Mouse (Mus musculus) liver, embryonic 11.5 days (tissue): ENCODE results near the gene Tmem35b. TPM values are rescaled to one million over a fixed set of nuclear protein-coding genes. Genes with fewer than 3 reads are reported as not detected.

Source experiments
- ATAC-seq: fragments of 200-750 bp; cut with Nextera tagmentation; replicated peaks from 2 replicates; pipeline ENCODE4 v1.8.0; 2017; ENCODE audit warnings: moderate number of reproducible peaks, mild to moderate bottlenecking, moderate TSS enrichment, moderate library complexity; ENCODE audit not compliant: low FRiP score
- DNase-seq: peaks from one replicate; pipeline ENCODE4 v3.0.0-alpha.2; 2017; ENCODE audit warnings: low spot score
- H3K27ac ChIP-seq: fragments of 300-500 bp; sonication (generic); 2 replicates; pipeline ENCODE4 v1.5.1; 2014; ENCODE audit warnings: mild to moderate bottlenecking, low read depth, low read length, control low read depth
- H3K27me3 ChIP-seq: fragments of 300-500 bp; sonication (generic); replicated peaks from 2 replicates; pipeline ENCODE4 v1.6.1; 2014; ENCODE audit warnings: low read length, mixed read lengths; ENCODE audit not compliant: control insufficient read depth, insufficient read depth
- H3K36me3 ChIP-seq: fragments of 300-500 bp; sonication (generic); 2 replicates; pipeline ENCODE4 v1.6.1; 2014; ENCODE audit warnings: mild to moderate bottlenecking, low read length, moderate library complexity, mixed read lengths; ENCODE audit not compliant: control insufficient read depth, insufficient read depth
- H3K4me1 ChIP-seq: fragments of 300-500 bp; sonication (generic); replicated peaks from 2 replicates; pipeline ENCODE4 v1.6.1; 2014; ENCODE audit warnings: low read length, mixed read lengths; ENCODE audit not compliant: control insufficient read depth, insufficient read depth
- H3K4me2 ChIP-seq: fragments of 300-500 bp; sonication (generic); 2 replicates; pipeline ENCODE4 v1.6.1; 2014; ENCODE audit warnings: mild to moderate bottlenecking, control low read depth, moderate library complexity
- H3K4me3 ChIP-seq: fragments of 300-500 bp; sonication (generic); 2 replicates; pipeline ENCODE4 v1.5.1; 2014; ENCODE audit warnings: low read depth, low read length, control low read depth
- H3K9ac ChIP-seq: fragments of 300-500 bp; sonication (generic); 2 replicates; pipeline ENCODE4 v1.6.1; 2014; ENCODE audit warnings: low read depth, low read length, control low read depth
- H3K9me3 ChIP-seq: fragments of 300-500 bp; sonication (generic); 2 replicates; pipeline ENCODE4 v1.6.1; 2016; ENCODE audit warnings: low read length, inconsistent platforms, mixed read lengths; ENCODE audit not compliant: control insufficient read depth
- WGBS: fragments of 180-500 bp; shearing (Covaris S2); extraction: QIAGEN DNeasy Blood & Tissue Kit; methylation state at CpG from one replicate; pipeline ENCODE4 v1.1.7; 2014; 5-methylcytosine and 5-hydroxymethylcytosine counted together
- polyA plus RNA-seq: library from polyadenylated mRNA; unstranded; fragments of >200 nt; fragmentation: Nextera tagmentation; extraction: Ambion mirVana; gene quantifications from 2 replicates; pipeline ENCODE4 v1.2.1, GENCODE M21; 2014

Gene Tmem35b
- polyA plus RNA-seq, 1 experiment from 2014 or later: 11.7 TPM

DNA sequence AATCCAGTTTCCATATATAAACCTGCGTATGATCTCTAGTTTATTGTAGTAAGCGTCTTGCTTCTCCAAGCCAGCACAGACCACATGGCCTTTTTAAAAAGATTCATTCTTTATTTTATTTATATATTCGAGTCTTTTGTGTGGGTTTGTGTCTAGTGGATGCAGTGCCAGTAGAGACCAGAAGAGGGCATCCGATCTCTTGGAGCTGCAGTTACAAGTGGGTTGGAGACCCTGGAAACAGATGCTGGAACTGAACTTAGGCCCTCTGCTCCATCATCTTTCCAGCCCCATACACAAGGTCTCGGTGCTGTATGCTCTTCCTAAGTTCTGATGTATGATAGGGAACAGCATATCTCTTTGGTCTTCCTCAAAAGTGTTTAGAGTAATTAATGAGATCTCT, 32.3 kb downstream of the Tmem35b start:
- 49% methylated on average over 5 of the region's 5 CpGs for WGBS
- ATAC-seq (no peak), DNase-seq (no peak)
- no peaks in the 10 kb centered on the region for H3K36me3 ChIP-seq
- H3K9me3 ChIP-seq: no peaks in the 10 kb centered on the region
- H3K4me1 ChIP-seq: no peaks in the 10 kb centered on the region
- no peak overlapping the region for H3K9ac ChIP-seq
- H3K4me3 ChIP-seq: no peak overlapping the region
- no peak overlapping the region for H3K4me2 ChIP-seq
- H3K27ac ChIP-seq: no peak overlapping the region
- no peaks in the 10 kb centered on the region for H3K27me3 ChIP-seq

DNA sequence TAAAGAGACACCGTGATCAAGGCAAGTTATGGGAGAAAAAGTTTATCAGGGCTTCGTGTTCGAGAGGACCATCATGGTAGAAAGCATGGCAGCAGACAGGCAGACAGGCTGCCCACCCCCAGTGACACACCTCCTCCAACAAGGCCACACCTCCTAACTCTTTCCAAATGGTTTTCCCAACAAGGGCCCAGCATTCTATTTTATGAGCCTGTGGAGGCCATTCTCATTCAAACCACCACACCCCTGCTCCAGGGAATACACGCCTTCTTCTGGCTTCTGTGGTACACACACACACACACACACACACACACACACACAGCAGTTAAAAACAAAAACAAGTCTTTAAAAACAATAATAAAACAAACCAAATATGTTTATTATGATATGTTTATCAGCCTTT, 34.3 kb downstream of the Tmem35b start:
- DNase-seq: no peak
- no peak overlapping the region for H3K27ac ChIP-seq
- no peaks in the 10 kb centered on the region for H3K9me3 ChIP-seq
- H3K4me2 ChIP-seq: no peak overlapping the region
- H3K36me3 ChIP-seq: no peaks in the 10 kb centered on the region
- WGBS: 79% methylated on average over 4 of the region's 4 CpGs
- no peak overlapping the region for H3K9ac ChIP-seq
- H3K4me3 ChIP-seq: no peak overlapping the region
- no peaks in the 10 kb centered on the region for H3K27me3 ChIP-seq
- no peak for ATAC-seq
- no peaks in the 10 kb centered on the region for H3K4me1 ChIP-seq

DNA sequence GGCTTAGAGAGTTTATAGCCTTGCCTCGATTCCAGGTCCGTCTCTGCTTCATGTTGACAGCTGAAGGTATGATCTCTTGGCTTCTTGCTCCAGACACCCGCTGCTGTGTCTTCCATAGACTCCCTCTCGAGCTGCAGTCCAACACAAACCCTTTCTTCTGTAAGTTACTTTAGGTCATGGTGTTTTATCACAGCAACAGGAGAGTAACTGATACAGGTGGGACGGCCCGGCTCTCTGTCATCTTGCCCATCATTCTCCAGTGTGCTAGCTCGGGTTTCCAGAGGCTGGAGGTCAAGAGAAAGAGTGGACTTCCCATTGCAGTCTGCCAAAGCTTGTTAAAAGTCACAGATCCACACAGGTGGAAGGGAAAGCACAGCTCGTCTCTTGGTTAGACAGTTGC, 40.4 kb downstream of the Tmem35b start:
- 65% methylated on average over 8 of the region's 8 CpGs for WGBS
- no peak for DNase-seq
- Histone ChIP-seq H3K4me2 (no peak overlapping the region), H3K27ac (no peak overlapping the region), H3K9ac (no peak overlapping the region), H3K9me3 (no peaks in the 10 kb centered on the region), H3K4me1 (peaks cover 5% of the 10 kb centered on the region), H3K4me3 (no peak overlapping the region), H3K27me3 (peaks cover 24% of the 10 kb centered on the region), H3K36me3 (no peaks in the 10 kb centered on the region)
- no peak for ATAC-seq

DNA sequence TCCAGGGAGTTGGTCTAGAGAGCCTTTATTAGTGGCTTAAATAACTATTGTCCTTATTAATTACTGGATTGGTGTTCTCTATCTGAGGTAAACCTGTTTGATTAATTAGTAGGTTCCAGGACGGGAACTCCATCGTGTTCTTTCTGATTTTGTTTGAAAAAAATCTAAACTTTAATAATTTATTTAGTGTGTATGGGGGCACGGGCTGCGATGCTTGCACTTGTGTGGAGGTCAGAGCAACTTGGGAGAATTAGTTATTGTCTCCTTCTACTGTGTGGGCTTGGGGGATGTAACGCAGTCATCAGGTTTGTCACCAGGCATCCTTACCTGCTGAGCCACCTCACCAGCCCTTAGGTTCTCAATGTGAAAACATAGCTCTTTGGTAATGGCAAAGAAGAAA, 43.6 kb downstream of the Tmem35b start:
- Histone ChIP-seq H3K27ac (no peak overlapping the region), H3K4me2 (no peak overlapping the region), H3K9ac (no peak overlapping the region), H3K4me1 (peaks cover 8% of the 10 kb centered on the region), H3K36me3 (no peaks in the 10 kb centered on the region), H3K4me3 (no peak overlapping the region), H3K27me3 (peaks cover 54% of the 10 kb centered on the region), H3K9me3 (no peaks in the 10 kb centered on the region)
- DNase-seq (no peak), ATAC-seq (no peak)
- WGBS: 66% methylated on average over 5 of the region's 5 CpGs

DNA sequence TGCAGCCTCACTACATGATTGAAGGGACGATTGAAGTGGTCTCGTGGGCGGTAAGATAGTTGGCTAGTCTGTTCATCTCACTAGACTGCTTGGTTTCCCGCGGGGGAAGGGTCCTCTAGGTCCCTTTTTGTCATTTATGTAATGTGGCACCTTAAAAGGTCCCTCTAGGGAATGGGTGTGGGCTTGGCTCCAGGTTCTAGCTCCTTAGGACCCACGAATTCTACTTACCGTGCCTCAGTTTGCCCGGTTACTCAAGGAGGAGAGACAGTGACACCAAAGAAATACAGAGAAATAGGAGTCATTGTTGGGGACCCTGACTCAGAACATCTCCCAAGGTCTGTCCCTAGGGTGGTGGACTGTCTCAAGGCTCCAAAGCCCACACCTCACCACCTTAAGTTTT, 44.2 kb downstream of the Tmem35b start:
- peak overlapping the region; percentile 94 for H3K4me2 ChIP-seq
- H3K36me3 ChIP-seq: no peaks in the 10 kb centered on the region
- no peak overlapping the region for H3K27ac ChIP-seq
- DNase-seq (no peak), ATAC-seq (no peak)
- no peak overlapping the region for H3K4me3 ChIP-seq
- no peaks in the 10 kb centered on the region for H3K9me3 ChIP-seq
- peaks cover 58% of the 10 kb centered on the region for H3K27me3 ChIP-seq
- peaks cover 8% of the 10 kb centered on the region for H3K4me1 ChIP-seq
- H3K9ac ChIP-seq: no peak overlapping the region
- WGBS: 17% methylated on average over 8 of the region's 8 CpGs

DNA sequence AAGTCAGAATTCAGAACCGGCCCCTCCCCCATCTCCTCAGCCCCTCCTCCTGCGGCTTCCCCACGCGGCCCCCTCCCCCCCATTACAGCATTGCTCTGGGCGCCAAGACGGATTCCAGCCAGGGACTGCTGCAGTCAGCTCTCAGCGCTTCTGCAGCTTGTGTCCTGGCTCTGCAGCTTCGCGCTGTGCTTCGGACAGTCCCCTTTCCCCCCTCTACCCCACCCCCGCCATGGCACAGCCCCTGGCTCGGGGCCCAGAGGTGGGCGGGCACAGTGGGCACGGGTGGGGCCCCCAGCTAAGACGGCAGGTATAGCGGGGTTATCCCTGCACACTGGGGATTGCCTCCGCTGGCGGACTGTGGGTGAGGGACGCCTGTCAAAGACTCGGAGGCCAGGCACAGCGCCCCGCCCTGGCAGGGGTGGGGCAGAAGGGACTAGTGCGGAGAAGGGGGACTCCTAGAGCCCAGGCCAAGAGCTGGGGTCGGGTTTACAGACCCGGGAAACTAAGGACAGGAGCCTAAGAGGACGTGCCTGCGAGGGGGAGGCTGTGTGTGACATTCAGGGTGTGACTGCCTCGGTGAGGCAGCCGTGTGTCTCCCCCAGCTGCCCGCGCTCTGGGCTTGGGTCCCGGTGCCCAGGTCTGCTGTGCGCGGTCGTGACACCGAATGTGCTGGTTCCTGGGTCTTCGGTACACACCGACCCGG, 44.9 kb downstream of the Tmem35b start:
- WGBS: under 1% methylated on average over 39 of the region's 39 CpGs
- DNase-seq: peak; percentile 65
- no peak overlapping the region for H3K9ac ChIP-seq
- peaks cover 61% of the 10 kb centered on the region for H3K27me3 ChIP-seq
- H3K9me3 ChIP-seq: no peaks in the 10 kb centered on the region
- H3K4me1 ChIP-seq: peaks cover 8% of the 10 kb centered on the region
- no peaks in the 10 kb centered on the region for H3K36me3 ChIP-seq
- peak overlapping the region; percentile 94 for H3K4me2 ChIP-seq
- H3K27ac ChIP-seq: no peak overlapping the region
- H3K4me3 ChIP-seq: peak overlapping the region; percentile 63
- peak; percentile 63 for ATAC-seq

DNA sequence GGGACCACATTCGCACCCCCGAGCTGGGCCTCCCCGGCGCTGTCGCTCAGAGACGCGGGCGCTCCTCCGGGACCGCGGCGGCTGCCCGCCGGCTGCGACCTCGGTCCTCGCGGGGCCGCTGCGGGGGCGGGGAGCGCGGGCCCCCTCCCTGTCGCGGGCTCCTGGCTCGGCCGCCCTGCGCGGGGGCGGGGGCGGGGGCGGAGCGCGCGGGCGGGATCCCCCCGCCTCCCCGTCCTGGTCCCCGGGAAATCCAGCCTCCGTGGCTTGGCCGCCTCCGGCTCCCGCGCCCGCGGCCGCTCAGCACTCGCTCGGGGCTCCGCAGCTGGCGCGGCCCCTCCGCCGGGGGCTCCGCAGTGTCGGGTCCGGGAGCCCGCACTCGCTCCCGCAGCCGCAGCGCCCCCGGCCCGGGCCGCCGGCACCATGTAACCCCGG, 45.4 kb downstream of the Tmem35b start, which contains the start of gene Dlgap3:
Dlgap3 (plus strand) TSS at position 291 of the 432 bp plus-strand sequence.
- peak; percentile 42 for ATAC-seq
- under 1% methylated on average over 44 of the region's 67 CpGs for WGBS
- H3K27me3 ChIP-seq: peaks cover 61% of the 10 kb centered on the region
- H3K9ac ChIP-seq: peak within 1 kb of the TSS; percentile 46
- peak within 1 kb of the TSS; percentile 63 for H3K4me3 ChIP-seq
- no peaks in the 10 kb centered on the region for H3K36me3 ChIP-seq
- H3K4me1 ChIP-seq: peaks cover 8% of the 10 kb centered on the region
- H3K27ac ChIP-seq: no peak within 1 kb of the TSS
- no peaks in the 10 kb centered on the region for H3K9me3 ChIP-seq
- H3K4me2 ChIP-seq: peak within 1 kb of the TSS; percentile 94
- DNase-seq: peak; percentile 46

DNA sequence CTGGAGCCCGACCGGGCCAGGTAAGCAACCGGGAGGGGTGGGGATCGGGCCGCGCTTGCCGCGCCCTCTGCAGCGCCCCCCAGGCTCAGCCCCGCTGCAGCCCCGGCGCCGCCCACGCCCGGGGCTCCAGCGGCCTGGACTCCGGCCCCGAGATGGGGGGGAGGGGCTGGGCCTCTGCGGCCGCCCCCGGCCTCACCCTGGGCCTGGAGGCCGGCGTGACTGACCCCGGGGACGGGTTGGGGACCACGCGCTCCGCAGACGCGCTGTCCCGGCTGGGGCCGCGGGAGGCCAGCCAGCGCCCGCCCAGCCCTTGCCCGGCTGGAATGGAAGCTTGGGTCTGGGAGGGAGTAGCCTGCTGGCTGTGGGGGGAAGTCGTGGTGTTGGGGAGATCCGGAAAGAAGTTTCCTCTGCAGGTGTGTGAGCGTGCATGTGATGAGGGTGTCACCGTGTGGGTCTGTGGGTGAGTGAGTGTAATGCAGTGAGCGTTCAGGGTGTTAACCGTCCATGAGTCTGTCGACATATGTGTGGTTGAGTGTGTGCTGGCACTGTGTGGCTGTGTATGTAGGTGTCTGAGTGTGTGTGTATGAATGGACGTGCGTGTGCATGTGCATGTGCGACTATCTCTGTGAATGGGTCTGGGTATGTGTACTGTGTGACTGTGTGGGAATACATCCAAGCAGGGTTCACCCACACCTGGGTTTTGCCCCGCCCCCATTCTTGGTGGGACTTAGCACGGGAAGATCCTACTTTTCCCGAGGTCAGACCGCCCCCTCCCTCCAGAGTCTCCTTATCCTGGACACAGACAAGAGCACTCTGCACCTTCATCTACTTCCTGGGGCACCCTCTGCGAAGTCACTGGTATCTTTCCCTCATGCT, 46.1 kb downstream of the Tmem35b start:
- no peak overlapping the region for H3K27ac ChIP-seq
- 4% methylated on average over 48 of the region's 51 CpGs for WGBS
- DNase-seq (peak; percentile 47), ATAC-seq (peak; percentile 55)
- peaks cover 8% of the 10 kb centered on the region for H3K4me1 ChIP-seq
- peak overlapping the region; percentile 94 for H3K4me2 ChIP-seq
- peak overlapping the region; percentile 46 for H3K9ac ChIP-seq
- peak overlapping the region; percentile 63 for H3K4me3 ChIP-seq
- peaks cover 61% of the 10 kb centered on the region for H3K27me3 ChIP-seq
- H3K9me3 ChIP-seq: no peaks in the 10 kb centered on the region
- H3K36me3 ChIP-seq: no peaks in the 10 kb centered on the region
